Mouse (Mus musculus) embryo, embryonic 10.5 days (tissue): ENCODE measurements around the gene Dbn1.

ENCODE experiments used
- DNase-seq: peaks from one replicate; pipeline ENCODE4 v3.0.0-alpha.2; 2015; ENCODE audit warnings: low spot score

Dbn1 gene

DNA sequence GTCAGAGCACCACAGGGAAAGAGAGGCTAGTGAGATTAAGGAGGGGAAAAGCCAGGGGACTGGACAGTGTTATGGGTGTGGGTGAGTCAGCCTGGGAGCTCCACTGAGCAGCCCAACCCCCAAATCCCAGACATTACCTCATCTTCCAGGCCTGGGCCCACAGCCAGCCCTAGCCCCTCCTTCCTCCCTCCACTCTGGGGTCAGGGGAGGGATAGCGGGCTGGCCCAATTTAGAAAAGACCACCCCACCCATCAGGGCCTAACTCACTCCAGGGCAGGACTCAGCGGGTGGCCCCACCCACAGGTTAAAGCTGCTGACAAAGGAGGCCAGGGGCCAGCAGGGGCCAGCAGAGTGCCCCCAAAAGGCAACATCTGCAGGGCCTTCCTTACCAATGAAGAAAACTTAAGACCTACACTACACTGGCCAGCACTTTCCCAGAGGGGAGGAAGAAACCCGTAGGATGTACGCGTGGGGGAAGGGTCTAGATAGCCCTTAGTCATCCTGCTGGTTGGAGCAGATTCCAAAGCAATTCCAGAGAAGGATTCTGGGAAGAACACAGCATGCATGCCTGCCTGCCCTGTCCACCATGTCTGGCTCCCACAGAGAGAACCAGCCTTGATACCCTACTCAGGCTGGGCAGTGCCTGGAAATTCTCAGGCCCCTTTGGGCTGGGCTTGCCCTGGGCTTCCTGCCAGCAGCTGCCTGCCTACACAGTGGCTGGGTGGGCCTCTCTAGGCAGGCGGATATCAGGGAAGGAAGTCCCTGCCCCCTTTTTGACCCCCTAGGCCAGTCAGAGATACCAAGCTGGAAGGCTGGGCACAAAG is 23.0 kb upstream of the Dbn1 start:
- peak; percentile 82 for DNase-seq

DNA sequence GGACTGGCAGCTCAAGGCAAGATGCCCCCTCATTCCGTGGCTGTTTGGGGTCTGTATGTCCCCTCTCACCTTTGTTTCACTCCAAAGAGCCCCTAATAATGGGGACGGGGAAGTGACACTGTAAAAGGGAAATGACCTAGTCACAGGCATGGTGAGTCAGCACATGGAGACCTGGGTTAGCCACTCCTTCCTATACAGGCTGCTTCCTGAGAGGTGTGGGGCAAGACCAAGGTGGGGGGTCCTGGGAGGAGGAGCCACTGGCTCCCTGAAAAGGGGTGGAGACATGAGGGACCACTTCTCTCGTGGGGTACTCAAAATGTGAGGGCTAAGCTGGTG is 22.4 kb upstream of the Dbn1 start:
- DNase-seq = no peak

DNA sequence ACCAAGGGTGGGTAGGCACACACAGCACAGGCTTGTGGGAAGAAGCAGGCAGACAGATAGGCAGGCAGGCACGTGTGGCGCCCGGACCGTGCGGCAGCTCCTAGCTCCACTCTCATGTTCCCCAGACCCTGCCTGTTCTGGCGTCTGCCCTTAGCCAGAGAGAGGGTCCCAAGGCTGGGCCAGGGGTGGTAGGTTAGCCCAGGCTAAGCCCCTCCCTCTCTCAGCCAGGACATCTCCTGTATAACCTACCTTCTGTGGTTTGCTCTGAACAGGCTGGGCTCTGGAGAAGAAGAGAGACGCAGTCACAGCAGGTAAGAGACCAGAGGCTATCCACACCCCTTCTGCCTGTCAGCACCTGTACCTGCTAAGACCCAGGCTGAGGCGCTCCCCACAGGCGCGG is 20.6 kb upstream of the Dbn1 start:
- DNase-seq = no peak

DNA sequence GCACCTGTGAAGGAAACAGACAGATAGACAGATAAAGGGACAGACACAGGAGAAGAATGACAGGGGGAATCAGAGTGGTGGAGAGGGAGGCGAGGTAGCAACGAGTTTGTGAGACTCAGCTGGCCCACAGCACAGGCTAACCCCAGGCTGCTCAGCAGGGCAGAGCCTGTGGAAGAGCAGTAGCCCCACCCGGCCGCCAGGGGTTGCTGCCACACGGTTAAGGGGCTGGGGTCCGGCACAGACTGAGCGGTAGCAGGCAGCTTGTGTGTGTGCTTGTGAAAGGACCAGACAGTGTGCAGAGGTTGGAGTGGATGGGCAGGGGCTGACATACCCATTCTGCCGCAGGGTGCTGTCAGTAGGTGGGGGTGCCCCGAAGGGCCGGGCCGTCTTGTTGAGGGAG is 20.0 kb upstream of the Dbn1 start:
- DNase-seq = no peak

DNA sequence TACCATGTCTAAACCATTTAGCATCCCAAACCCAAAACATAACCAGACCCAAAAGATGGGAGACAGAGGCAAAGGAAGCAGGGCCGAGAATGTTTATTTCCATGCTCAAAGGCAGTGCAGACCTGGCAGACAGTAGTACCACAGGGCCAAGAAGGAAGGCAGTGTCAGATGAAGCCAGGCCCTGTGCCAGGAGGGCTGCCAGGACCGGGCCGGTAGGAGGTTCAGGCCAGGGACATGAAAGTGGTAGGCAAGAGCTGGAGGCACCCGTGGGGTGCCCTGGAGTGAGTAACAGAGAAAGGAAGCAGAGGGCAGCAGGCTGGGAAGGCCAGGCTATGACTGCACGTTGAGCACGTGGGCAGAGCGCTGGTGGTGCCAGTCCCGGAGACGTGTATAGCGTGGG is 18.8 kb upstream of the Dbn1 start:
- DNase-seq = no peak

DNA sequence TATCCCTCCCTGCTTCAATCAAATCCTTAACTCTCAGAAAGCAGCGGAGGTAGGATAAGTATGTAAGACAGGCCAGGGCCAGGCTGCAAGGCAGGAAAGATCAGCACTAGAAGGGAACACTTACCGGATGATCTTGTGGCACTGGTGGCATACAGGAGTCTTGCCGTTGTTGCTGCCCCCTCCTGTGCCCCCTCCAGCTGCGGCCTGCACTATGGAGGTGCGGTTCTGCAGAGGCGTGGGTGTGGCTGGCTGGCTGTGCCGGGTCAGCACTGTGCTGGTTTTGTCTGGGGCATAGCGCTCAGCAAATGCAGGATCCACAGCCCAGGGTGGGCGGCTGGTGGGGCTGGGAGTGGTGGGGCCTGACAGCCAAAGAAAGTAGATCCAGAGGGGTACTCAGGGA is 17.9 kb upstream of the Dbn1 start:
- DNase-seq = no peak

DNA sequence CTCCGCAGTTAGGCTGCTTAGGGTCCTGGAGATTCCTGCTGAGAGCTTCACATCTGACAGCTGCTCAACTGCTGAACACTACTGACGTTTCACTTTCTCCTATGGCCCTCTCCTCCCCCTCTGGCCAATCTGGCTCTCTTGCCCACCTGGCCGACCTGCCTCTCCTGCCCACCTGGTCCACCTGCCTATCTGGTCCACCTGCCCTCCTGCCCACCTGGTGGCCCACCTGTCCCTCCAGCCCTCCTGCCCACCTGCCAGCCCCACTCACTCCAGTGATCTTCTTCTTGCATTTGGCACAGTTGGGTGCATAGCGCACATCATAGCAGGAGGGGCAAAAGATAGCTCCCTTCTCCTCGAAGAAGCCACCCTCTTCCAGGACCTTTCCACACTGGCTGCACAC is 16.5 kb upstream of the Dbn1 start:
- no peak for DNase-seq

DNA sequence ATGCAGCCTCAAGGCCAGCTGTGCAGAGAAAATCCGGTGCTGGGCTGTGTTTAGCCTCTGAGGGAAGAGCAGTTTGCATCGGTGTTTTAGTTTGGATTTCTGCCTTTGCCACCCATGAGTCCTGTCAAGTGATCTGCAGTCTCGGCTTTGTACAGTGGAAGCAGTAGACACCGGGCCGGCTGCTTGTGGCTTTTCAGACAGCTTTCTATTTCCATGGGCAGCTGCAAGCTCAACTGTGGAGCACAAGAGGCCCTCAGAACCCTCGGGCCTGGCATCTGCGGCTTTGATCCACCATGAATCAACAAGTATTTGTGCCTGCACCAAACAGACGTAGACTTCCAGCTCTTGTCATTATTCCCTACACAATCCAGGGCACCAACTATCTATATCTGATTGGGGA is 14.5 kb upstream of the Dbn1 start:
- no peak for DNase-seq

DNA sequence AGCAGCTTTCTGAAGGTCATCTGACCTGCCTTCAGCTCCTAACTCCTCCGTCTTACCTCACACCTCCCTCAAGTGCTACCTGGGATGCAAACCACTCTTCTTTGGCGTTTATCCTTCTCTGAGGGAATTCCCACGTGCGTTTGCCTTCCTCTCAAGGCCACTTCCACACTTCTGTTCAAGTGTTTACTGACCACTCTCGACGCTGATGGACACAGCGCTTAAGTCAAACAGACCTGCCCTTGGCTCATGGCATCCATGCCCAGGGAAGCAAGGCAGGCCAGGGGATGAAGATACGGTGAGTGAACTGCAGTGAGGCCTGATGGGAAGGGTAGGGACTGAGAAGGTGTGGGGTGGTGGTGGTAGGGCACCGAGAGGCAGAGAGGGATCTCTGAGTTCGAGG is 12.7 kb upstream of the Dbn1 start:
- no peak for DNase-seq

DNA sequence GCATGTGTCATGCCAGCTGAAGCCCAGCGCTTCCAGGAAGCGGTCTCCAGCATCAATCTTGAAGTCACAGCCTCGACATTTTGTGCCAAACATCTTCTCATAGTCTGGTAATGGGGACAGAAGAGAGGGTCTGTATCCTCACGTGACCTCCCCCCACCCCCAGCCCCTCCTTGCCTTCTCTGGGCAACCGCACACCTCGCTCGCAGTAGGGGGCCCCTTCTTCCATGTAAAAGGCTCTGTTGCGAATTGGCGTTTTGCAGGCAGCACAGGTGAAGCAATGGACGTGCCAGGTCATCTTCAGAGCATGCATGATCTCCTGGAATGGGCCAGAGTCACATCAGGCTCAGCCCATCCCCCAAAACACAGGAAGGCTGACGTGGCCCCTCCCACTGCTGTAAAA is 11.0 kb upstream of the Dbn1 start:
- DNase-seq = no peak

DNA sequence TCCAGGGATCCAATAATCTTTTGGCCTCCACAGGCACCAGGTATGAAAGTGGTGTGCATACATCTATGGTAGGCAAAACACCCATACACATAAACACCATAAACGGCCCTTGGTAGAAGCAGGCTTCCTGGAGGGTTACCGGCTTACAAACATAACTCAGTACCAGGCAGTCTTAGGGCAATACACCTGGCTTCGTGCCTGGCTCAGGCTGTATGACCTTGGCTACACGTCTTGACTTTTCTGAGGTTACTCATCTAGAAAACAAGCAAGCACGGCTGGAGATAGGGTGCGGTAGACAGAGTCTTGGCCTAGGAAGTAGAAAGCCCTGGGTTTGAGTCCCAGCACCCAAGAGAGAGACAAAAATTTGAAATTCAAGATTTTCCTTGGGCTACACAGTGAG is 8.8 kb upstream of the Dbn1 start:
- DNase-seq = no peak

DNA sequence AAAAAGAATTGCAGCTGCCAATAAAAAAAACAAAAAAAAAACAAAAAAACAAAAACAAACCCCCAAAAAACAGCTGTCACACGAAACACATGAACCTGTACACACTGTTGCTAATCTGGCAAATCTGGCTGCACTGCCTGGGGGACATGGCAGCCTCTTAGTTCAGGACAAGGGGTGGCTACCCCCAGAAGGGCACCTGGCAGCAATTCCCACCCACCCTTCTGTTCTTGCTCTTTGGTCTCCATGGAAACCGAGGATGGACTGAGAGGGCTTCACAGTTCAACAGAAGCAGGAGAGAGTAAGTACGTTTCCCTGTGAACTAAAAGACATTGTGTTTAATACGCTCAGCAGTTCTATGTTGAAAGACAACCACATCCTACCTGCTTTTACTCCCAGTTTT is 7.8 kb upstream of the Dbn1 start:
- DNase-seq = no peak

DNA sequence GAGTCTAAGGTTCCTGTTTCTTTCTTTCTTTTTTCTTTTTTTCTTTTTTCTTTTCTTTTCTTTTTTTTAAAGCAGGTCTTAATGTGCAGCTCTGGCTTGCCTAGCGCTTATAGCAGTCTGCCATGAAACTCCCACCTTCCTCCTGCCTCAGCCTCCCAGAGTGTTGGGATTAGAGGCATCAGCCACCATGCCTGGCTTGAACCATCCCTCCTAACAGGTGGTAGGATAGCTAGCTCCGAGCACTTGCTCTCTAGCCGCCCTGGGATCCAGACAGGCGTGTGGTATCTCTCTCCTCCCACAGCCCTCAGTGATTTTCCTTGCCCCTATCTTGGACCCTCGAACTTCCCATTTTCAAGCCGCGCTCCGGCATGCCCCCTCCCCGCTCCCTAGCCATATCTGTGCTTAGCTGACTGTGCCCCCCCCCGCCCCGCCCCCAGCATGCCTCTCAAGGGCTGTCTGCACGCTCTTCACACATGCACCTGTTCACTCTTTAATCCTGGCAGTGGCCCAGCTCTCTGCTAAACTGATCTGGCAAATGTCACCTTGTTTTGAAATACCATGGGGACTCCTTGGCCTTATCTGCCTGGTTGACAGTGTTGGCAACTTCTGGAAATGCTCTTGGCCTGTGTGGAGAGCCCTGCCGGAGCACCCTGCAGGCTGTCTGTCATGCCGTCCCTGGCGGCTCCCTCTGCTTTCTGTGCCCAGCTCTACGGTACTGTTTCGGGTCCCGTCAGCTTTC is 7.1 kb upstream of the Dbn1 start:
- DNase-seq = no peak

DNA sequence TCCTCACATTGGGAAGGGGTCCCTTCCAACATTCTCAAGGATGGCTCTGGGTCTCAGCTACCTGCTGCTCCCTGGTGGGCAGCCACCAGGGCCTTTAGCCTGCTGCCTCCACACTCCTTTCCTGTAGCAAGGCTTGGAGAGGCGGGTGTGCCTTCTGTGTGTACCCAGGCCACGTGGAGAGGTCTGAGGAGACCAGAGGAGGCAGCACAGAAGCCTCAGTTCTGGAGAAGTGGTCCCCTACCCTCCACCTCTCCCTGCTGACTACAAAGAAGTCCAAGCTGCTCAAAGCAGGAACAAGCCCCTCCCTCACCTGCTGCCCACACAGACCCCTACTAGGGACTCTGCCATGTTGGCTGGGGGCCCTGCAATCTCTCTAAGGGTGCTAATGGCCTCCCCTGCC is 6.3 kb upstream of the Dbn1 start:
- DNase-seq = no peak

DNA sequence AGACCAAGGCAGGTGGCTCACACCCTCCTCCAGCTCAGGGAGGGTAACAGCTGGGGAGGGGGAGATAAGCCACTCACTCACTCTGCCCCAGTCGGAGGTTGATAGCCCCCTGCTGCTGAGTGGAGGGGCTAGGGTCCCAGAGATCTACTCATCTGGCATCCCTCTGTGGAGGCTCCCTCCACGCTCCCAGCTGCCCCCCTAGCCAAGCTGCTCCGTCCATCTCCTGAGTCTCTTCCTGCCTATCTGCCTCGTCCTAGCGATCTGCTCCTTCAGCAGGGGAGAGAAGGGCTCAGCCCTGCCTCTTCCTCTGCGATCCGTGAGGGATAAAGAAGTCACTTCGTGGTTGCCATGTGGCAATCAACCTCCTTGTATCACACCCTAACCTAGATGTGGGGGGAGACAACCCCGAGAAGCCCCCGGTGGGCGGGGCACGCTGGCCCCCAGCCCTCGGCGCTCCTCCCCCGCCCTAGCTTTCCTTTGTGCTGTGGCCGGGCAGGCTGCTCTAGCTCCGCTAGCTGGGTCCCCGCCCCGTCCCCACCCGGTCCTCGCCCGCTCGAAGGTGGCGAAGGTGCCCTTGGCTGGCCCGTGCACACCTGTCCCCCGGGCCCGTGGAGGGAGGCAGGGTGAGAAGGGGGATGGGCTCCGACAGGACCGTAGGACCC is 864 bp downstream of the Dbn1 start:
- peak; percentile 70 for DNase-seq

DNA sequence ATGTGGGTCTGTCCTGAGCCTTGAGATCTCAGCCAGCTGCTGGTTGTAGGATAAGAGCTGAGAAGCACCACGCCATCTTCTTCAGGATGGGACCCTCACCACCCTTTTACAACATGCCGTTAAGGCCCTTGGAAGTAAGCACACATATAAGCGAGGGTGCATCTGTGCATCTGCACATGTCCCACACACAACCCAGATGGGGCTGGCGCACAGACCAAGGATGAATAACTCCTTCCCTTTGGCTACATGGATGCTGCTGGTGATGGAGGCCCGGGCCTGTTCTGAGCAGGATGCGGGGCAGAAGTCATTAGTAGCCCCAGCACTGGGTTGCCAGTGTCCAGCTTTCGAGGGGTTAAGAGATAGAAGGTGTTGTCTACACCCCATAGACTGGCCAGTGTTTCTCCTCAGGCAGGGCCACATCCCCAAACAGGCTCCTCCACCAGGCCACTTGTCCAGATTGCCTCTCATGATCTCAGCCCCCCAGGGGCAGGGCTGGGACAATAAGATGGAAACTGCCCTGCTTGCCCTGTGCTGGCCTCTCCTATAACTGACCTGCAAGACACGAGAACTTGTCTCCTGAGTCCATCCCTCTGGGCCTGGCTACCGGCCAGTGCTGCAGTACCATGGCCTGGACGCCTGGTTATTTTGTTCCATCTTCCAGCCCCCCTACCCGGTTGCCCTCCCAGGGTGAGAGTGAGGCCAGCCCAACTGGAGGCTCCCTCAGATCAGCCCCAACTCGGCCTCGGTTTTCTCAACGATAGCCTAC is 1.7 kb downstream of the Dbn1 start:
- DNase-seq = no peak

DNA sequence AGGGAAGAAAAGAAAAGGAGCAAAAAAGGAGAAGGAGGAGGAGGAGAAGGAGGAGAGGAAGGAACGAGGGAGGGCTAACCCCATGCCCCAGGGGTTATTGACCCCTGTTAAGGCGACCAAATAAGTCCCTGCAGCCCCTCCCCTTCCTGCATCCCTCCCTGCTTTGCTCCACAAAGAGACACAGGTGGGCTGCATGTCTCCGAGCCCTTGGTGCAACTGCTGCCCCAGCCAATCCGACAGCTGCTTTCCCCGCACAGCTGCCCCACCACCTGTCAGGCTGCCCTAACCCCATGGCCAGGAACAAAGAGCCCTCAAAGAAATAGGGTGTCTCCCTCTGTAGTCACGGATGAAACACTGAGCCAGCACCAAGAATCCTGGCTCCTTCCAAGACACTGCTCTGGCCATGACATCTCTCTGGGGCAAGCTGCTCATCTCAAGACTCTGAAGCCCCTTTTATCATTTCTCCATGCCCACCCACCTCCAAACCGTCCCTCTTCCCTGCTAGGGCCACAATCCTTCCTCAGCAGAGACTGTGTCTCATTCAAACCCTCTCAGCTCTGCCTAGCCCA is 3.3 kb downstream of the Dbn1 start:
- no peak for DNase-seq

DNA sequence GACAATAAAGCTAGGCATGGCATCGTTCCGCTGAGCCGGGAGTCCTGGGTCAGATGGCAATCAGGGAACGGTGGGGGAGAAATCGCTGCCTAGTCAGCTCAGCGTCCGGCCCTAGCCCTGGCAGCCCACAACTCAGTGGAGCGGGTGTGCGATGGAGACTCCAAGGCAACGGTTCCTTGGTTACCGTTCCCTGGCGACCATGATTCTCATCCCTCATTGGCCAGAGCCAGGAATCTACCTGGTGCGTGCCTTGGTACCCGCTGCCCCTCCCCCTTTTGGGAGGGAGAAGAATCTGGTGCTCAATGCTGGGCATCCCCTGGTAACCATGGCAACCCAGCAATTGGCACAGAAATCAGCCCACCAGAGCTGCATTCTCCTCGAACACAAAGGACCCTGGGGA is 4.3 kb downstream of the Dbn1 start:
- peak; percentile 76 for DNase-seq

DNA sequence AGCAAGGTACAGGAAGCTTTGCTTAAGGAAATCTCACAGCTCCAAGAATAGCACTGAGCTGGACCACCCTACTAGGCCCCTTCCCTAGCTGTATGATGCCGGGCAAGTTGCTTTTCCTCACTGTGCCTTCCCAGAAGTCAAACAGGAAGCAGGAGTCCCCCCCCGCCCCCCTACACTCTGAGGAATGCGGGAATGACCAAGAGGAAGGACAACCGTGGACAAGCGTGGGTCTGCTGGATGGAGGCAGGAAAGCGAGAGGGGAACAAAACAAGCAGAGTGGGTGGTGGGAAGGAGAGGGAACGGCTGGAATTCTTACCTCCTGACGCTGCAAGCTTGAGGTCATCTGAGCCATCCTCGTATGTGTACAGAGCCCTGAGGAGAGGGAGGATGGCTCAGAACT is 4.8 kb downstream of the Dbn1 start:
- no peak for DNase-seq

DNA sequence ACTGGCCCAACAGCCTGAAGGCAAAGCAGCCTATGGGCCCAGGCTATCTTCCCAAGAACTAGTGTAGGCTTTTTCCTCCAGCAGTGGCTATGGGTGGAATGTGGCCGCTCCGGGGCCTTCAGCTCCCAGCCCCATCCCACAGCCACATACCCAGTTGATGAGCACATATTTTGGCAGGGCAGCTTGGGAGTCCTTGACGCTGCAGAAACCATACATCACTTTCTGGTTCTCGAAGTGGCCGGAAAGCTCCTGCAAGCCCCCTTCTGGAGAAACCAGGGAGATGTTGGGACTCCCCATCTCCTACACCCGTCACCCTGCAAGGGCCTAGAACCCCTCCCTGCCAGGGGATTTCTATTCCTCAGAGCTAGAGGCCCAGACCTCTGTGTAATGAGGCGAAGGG is 5.4 kb downstream of the Dbn1 start:
- no peak for DNase-seq

DNA sequence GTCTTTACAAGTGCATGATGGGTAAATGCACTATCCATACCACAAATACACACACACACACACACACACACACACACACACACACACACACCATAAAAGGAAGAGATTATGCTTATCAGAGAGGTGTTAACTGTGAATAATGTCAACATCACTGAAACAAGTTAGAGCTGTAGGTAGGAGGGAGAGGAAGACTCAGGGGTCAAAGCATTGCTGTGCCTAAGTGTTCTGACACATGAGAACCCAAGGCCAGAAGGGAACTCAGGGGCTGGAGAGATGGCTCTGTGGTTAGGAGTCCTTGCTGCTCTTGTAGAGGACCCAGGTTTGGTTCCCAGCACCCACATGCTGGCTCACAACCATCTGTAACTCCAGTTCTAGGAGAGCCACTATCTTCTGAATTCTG is 8.0 kb downstream of the Dbn1 start:
- no peak for DNase-seq

DNA sequence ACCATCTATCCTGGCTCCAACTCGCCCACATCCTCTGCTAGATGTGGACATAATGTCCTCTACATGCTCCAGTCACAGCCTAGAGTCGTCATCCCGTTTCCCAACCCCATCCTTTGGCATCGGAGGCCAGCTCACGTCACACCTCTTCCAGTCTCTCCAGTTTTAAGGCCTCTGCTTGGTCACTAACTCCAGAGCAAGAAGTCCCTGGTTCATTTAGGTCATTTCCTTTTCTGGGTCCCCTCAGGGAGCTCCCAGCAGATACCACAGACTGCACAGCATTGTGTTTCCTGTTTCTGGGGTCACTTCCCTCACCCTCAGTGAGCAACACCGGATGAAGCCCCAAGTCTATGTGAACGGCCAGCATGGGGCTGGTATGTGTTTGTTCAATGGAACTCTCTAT is 8.9 kb downstream of the Dbn1 start:
- no peak for DNase-seq
